Mouse (Mus musculus) heart, adult 8-10 months (tissue): ENCODE results near the gene Ube2l3. TPM values are rescaled to one million over a fixed set of nuclear protein-coding genes. Genes with fewer than 3 reads are reported as not detected.
"Not testable (repeated sequence)": the region's sequence is repeated elsewhere in the genome, so short reads cannot be mapped to it uniquely, and the experiment has no call there.

Experiments used
- DNase-seq: peaks from one replicate; pipeline ENCODE4 v3.0.0; 2022; ENCODE audit warnings: low spot score
- total RNA-seq, 4 experiments: library from RNA; stranded (reverse); gene quantifications; 2 replicates each; pipeline ENCODE4 v1.2.4; 2022

Gene Ube2l3
- 100 to 1,000 TPM; 107 to 119 (median 114) TPM for total RNA-seq

DNA sequence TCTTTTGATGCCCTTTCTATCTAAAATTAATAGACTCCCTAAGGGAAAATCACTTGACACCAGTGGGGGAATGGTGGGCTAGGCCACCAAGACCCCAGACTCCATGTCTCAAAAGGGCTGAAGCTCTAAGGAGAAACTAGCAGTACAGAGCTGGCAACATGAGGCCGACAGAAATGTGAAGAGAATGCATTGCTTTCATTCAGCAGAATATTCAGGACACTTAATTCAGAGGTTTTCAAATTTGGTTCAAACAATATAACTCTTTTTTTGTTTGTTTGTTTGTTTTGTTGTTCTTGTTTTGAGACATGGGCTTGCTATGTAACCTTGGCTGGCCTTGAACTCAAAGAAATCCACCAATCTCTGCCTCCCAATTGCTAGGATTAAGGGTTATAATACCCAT is at the start of gene Ube2l3:
Gene Ube2l3, minus strand, starts transcription at position 101 of the 400 bp plus-strand sequence.
- no peak for DNase-seq

DNA sequence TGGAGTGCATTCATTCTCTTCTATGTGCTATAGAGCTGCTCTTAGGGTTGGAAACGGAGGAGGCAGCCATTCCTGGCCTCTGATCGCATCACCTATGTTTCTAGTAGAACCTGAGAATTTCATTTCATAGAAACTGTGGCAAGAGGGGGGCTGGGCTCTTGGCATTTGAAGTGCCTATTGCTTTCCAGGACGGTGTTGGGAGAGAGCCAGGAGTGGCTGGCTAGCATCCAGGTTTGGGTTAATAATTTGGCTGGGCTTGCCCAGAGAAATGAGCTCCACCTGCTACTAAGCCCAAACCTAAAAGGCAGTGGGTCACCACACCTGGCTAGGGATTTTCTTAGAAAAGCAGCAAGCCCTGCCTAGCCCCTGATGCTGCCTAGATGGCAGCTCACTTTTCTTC is 49.1 kb upstream of the Ube2l3 start:
- no peak for DNase-seq

DNA sequence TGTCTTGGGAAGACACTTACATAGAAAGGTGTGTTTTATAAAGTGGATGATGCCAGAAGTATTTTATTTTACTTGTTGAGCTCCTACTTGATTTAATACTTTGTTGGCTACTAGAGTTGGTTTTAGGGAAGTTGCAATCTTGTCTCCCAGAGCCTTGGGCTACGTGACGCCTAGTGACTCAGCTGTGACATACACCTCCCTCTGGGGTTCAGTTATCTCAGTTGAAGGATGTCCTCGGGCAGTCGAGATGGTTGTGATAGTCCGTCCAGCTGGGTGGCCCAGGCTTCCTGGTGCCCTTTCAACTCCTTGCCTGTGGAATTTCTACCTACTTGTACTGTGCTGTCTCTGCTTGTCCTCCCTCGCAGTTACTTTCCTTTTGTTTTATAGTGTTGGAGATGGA is 46.7 kb upstream of the Ube2l3 start:
- no peak for DNase-seq

DNA sequence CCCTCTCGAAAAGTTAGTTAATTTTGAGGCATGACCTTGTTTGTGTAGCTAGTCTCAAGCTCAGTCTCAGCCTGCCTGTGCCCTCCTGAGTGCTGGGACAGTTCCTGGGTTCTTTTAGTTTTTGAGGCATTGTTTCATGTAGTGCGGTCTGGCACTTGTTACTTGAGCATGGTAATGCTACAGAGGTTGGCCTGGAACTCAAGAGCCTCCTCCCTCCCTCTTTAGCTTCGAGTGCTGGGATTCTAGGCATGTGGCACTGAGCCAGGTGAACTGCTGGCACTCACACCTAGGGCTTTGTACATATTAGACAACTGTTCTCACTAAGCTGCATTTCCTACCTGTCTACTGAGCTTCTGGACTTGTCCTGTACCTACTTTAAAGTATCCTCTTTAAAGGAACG is 45.3 kb upstream of the Ube2l3 start:
- DNase-seq = peak; percentile 21

DNA sequence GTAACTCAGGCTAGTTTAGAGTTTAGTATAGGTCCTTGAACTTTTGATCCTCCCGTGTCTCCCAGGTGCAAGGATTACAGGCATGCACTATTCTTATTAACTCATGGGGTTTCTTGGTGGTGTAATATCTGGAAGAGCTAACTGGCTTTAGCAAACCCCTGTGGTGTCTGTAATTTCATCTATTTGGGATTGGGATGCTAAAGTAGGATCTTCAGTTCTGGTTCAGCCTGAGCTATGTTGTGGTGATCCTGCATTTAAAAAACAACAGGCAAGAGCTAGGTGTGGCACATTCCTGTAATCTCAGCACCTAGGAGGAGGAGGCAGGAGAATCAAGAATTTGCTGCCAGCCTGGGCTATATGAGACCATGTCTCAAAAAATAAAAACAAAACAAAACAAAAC is 42.5 kb upstream of the Ube2l3 start:
- DNase-seq = no peak

DNA sequence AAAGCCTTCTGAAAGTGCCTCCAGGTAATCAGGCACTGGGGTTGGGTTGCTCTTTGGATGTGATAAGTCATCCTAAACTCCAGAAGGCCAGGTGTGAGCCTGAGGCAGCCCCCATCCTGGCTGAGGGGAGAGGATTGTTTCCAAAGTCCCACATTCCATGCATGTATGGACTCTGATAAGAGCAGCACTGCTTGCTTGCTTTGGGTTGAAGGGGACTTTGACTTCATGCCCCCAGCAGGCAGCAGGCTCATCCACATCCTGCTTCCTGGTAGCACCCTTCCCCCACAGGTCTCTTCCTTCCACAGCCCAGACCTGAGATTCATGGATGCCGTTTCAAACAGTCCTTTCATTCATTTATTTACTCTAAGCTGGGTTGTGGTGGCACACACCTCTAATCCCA is 41.3 kb upstream of the Ube2l3 start:
- DNase-seq = no peak

DNA sequence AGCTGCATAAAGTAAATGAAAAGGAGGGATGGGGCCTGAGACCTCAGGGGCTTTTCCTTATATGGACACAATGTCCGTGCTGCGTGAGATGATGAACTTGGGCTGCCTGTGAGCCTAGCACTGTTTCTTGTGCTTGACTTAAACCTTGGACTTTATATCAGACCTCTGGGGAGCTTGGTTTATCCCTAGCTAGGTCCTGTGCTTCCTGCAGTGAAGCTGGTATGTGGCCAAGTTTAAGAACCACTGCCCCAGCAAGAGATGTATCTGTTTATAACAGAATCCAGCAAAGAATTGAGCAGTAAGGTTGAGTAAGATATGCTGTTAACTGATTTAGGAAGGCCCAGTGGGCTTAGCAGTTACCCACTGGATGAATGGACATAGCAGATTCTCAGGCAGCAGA is 37.0 kb upstream of the Ube2l3 start:
- no peak for DNase-seq

DNA sequence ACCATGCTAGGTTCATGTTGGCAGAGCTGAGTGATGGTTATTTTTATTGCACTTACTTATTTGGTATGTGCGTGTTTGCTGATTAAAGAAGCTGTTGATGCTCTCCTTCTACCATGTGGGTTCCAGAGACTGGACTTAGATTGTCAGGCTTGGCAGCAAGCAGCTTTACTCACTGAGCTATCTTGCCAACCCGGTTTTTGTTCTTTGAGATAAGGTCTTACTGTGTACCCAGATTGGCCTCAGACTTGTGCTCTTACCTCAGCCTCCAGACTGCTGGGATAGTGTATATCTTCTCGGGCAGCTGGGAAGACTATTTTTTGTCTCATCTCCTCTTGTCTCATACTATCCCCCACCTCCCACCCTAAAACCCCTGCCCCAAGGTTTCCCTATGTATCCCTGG is 35.2 kb upstream of the Ube2l3 start:
- no peak for DNase-seq

DNA sequence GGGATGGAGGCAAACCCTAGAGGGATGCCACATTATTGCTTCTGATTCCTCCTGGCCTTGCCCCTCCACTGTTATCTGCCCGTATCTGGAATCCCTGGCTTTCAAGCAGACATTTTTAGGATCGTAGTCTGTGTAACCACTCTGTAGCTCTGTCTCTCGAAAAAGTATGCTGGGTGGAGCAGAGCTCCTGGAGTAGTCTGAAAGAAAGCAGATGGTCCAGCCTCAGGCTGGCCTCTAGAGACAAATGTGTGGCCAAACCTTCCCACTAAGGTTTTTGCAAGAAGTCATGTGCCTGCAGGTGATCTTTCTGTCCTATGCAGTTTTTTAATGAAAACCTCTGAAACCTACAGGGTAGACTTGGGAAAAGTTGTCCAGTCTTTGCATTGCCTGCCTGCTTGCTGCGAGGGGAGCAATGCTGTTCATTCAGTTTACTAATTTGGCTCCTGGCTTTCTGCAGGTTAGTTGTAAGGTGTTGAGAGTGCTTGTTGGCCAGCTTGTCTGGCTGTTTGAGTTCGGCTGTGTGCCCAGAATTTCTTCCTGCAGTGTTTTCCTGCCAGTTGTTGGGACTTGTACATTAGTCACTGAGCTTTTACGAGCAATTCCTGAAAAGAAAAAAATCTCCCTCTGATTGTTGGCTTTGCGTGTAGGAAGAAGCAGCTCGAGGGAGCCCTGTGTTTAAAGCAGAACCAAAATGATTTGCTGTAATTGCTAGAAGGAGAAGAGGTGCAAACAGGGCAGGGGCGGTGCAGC is 32.6 kb upstream of the Ube2l3 start:
- no peak for DNase-seq

DNA sequence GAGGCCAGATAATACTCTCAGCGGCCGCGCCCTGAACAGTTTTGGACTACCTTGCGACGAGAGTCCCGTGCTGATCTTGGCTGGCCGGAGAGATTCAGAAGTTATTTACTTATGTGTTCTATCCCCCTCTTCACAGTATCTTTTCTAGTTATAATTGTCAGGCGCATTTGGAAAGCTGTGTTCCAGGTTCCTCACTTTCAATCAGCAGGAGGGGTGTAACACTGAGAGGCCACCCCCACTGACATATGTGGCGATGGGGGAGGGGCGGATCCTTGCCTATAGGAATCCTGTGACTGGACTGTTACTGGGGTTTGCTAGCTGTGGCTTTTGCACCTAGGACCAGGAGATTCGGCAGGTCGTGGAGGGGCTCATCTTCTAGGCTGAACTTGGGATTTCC is 32.0 kb upstream of the Ube2l3 start:
- no peak for DNase-seq

DNA sequence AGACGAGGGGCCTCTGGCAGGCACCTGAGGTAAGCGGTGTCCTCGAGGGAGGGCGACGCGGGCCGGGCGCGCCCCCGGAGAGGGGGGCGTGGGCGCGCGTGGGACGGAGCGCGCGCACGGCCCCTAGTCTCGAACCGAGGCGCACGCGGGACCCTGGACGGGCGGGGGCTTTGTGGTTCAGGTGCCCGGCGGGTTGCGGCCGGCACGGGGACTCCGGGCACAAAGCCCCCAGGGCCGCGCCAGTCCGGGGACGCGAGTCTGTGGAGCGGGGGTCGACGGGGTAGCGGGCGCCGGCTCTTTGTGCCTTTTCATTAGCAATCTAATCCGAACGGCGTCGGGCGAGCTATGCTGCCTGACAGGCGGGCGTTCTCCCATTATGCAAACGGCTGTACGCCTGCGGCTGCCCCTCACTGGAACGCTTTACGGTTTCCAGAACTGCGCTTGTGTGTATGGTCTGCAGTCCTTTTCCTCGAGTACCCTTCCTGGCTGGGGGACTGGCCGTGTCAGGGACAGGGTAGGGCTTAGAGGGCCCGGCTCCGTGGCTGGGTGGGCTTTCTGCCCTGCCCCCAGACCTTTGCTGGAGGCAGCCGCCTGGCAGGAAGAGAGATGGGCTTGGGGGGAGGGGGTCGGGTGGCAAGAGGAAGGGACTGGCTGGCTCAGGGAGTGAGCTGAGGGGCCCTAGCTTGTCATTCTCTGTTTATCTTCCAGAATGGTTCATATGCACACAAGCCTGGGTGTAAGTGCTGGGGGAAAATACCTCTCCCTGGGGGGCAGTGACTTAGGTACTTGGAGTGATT is 31.5 kb upstream of the Ube2l3 start:
- no peak for DNase-seq

DNA sequence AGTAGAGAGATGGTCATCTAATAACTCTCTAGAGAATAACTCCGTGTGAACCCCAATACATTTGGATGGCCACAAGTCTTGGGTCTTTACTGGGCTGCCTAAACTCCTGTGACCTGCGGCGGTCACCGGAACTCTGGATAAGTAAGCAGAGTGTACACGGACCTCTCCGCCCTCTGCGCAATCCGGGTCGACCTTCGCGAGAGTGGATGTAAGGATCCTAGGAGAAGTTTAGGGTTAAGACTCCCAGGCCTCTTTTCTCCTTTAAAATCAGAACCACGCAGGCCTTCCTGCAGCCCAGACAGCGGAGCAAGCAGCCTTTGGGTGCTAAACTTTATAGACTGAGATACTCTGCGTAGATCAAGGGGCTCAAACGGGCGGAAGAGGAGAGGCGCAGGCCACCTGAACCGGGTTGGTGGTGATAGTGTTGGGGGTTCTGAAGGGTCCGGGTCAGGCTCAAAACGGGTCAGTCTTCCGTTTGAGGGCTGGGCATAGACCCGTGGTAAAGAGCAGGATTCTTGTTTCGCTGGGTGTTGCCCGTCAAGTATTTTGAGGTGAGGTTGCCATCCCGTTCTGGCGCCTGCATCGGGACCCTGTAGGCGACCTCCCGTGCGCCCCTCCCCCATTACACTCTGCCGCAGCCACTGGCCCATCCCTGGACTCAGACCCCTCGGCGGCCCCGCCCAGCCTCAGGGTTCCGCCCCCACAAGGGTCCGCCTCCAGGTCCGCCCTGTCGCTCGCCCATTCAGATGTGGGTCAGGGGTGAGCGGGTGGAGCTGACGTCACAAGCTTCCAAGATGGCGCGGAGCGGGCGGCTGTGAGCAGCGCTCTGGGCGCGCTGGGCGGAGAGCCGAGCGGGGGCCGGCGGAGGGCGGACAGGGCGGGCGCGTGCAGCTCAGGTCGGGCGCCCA is 30.6 kb upstream of the Ube2l3 start, which contains the start of gene Hic2:
Gene Hic2, plus strand, starts transcription at position 779 of the 908 bp plus-strand sequence.
- peak; percentile 96 for DNase-seq

DNA sequence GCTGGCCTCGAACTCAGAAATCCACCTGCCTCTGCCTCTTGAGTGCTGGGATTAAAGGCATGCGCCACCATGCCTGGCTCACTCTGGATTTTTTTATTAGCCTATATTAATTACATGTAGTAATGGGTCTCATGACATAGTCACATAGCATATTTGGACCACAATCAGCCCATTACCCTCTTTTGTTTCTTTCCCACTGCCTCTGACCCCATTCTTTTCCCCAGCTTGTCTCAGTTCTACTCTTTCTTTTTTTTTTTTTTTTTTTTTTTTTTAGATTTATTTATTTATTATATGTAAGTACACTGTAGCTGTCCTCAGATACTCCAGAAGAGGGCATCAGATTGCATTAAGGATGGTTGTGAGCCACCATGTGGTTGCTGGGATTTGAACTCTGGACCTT is 29.1 kb upstream of the Ube2l3 start:
- not testable (repeated sequence) for DNase-seq

DNA sequence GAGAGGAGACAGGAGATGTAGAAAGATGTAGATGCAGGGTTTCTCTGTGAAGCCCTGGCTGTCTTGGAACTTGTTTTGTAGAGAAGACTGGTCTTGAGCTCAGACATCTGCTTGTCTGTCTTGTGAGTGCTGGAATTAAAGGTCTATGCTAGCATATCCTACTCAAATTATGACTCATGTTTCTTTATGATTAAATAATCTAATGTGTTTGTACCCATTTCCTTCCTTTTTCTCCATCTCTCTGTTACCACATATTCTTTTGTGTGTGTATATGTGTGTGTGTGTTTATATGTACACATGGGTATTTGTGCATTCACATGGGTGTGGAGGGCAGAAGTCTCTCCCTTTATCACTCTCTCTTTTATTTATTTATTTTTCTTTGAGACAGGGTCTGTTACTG is 24.0 kb upstream of the Ube2l3 start:
- no peak for DNase-seq

DNA sequence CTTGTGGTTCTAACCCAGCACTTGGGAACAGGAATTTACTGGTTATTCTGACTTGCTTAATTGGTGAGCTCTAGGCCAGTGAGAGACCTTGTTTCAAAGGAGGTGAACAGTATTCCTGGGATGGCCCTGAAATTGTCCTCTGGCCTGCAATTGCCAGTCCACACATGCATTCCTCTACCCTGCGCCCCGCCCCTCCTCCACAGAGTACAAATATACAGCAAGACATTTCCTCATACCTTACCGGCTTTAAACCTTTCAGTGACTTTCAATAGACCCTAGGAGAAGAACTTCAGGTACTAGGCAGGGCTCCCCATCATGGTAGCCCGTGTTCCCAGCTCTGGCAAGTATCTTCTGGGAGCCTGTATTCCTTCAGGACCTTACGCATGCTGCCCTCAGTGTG is 23.1 kb upstream of the Ube2l3 start:
- no peak for DNase-seq

DNA sequence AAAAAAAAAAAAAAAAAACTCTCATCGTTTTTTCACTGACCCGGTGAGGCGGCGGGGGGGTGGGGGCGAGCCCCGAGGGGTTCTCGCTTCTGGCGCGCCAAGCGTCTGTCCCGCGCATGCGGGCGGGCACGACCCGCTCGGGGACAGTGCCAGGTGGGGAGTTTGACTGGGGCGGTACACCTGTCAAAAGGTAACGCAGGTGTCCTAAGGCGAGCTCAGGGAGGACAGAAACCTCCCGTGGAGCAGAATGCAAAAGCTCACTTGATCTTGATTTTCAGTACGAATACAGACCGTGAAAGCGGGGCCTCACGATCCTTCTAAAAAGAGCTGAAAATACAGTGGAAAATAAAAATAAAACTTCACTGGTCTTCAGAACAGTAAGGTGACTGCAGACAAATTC is 19.7 kb upstream of the Ube2l3 start:
- peak; percentile 94 for DNase-seq

DNA sequence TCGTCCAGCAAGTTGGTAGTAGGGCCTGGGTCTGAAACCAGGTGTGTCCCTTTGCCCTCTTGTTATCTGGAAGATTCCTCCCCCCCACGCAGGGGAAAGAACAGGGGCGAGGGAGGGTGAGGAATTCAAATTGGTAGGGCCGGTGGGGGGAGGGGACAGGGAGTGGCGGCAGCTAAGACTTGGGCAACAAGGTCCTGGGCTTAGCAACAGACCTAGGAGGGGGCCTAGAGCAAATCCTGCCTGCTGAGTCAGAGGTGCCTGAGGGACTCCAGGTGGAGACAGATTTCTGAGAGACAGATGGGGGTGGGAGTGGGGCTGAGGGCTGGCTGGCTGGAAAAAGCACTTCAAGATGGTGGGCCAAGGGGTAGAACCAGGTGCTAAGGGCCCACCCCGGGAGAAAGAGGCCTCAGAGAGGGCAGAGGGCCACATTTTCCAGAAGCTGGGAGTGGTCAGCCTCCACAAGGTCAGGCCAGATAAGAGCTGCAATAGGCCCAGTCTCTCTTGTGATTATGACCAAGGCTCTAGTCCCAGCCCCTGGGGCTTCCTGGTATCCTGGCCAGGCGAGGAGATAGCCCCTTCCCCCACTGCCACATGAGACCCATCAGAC is 17.8 kb upstream of the Ube2l3 start:
- DNase-seq = no peak

DNA sequence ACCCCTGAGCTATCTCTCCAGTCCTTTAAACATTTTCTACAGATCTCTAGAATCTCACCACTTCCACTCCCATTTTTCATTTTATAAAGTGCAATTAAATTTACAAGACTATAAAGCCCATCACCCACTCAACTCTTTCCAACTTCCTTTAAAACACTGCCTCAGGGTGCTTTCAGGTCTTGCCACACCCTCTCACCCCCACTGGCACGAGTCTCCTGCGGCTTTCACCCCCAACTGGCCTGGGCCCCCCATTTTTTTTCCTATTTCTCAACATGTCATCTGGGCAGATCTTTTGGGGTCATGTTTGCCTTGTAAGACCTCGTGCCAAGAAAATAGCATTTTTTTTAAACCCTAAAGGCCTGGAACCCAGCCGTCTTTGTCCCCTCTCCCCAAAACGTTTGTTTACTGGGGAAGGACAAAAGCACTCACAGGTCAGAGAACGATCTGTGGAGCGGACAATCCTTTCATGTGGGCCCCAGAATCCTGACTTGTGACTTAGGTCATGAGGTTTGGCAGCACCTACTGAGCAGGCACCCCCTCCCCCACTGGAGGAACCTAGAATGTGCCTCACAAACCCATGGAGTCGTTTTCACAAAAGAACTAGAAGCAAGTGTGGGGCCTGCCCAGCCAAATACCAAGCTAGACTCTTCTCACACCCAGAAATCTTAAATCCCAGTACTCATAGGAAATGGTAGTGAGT is 14.6 kb upstream of the Ube2l3 start:
- no peak for DNase-seq

DNA sequence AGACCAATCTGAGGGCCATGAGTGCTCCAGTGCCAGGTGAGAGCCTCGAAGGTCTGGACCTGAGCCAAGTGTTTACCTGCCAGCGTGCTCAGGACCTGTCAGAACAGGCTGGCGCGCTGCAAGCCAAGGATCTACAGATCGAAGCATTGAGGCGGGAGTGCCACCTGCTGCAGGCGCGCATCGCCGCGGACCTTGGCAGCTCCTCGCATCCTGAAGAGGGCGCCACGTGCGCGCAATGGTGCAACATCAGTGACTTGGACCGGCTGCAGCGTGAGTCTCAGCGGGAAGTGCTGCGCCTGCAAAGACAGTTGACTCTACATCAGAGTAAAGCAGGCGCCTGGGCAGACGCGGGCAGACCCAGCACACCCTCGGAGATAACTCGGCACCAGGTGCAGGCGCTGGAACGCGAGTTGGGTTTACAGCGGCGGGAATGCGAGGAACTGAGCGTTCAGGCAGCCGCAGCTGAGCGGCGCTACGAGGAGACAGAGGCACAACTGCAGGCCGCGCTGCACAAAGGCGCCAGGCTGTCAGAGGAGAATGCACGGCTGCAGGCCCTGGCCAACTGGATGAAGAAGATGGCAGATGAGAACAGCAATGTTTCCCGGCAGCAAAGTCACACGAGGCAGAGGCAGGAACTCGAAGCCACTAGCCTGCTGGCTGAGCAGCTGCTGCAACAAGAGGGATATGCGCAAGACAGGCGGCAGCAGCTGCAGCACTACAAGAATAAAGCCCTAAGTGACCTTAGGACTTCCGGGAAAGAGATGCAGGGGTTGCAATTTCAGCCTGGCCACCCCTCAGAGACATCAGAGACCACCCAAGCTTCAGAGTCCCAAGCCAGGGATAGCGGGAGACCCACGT is 7.8 kb upstream of the Ube2l3 start:
- peak; percentile 85 for DNase-seq

DNA sequence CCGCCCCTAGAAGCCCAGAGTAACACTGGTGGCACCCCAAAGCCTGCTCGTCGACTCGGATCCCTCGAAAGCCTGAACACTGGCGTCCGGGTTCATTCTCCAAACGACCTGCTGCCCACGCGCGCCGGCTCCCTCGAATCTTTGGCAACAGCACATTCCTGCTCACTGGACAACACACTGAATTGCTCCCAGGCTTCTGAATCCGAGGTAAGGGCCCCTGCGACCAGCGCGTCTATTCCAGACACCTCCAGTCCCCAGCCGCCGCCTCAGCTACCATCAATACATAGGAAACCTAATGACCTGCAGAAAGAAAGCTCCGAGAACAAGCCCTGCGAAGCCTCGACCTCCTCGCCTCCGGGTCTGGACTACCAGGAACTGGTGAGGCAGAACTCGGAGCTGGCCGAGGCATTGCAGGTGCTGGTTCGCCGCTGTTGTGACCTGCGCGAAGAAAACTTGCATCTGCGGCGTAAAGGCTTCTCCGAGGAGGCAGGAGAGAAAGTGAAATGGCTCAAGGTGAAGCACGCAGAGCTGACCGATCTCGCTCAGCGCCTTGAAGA is 7.0 kb upstream of the Ube2l3 start:
- DNase-seq = no peak
